Mouse (Mus musculus) limb, embryonic 12.5 days (tissue): Measurements from ENCODE around the gene Cpox. TPM values are rescaled to one million over a fixed set of nuclear protein-coding genes. Genes with fewer than 3 reads are reported as not detected.
"Not testable (repeated sequence)": the region's sequence is repeated elsewhere in the genome, so short reads cannot be mapped to it uniquely, and the experiment has no call there.

ENCODE experiments used
- ATAC-seq: fragments of 200-750 bp; cut with Nextera tagmentation; 2 replicates; pipeline ENCODE4 v1.8.0; 2017; ENCODE audit warnings: low read depth, moderate TSS enrichment; ENCODE audit not compliant: insufficient number of reproducible peaks, insufficient read depth, low FRiP score, low TSS enrichment
- H3K27ac ChIP-seq: fragments of 300-500 bp; sonication (generic); 2 replicates; pipeline ENCODE4 v1.5.1; 2016; ENCODE audit warnings: mild to moderate bottlenecking, moderate library complexity
- H3K27me3 ChIP-seq: fragments of 300-500 bp; sonication (generic); 2 replicates; pipeline ENCODE4 v1.6.1; 2016; ENCODE audit warnings: mild to moderate bottlenecking, moderate library complexity
- H3K36me3 ChIP-seq: fragments of 300-500 bp; sonication (generic); 2 replicates; pipeline ENCODE4 v1.6.1; 2016; ENCODE audit warnings: mild to moderate bottlenecking, moderate library complexity
- H3K4me1 ChIP-seq: fragments of 300-500 bp; sonication (generic); replicated peaks from 2 replicates; pipeline ENCODE4 v1.6.1; 2016
- H3K4me2 ChIP-seq: fragments of 300-500 bp; sonication (generic); 2 replicates; pipeline ENCODE4 v1.6.1; 2016; ENCODE audit warnings: mild to moderate bottlenecking, moderate library complexity
- H3K4me3 ChIP-seq: fragments of 300-500 bp; sonication (generic); replicated peaks from 2 replicates; pipeline ENCODE4 v1.5.1; 2016; ENCODE audit warnings: mild to moderate bottlenecking
- H3K9ac ChIP-seq: fragments of 300-500 bp; sonication (generic); replicated peaks from 2 replicates; pipeline ENCODE4 v1.6.1; 2016; ENCODE audit warnings: mild to moderate bottlenecking, moderate library complexity
- H3K9me3 ChIP-seq: fragments of 300-500 bp; sonication (generic); 2 replicates; pipeline ENCODE4 v1.6.1; 2016; ENCODE audit warnings: mild to moderate bottlenecking, moderate library complexity
- WGBS: fragments of 180-500 bp; shearing (Covaris S2); methylation state at CpG from one replicate; pipeline ENCODE4 v1.1.7; 2016; 5-methylcytosine and 5-hydroxymethylcytosine counted together
- polyA plus RNA-seq: library from polyadenylated mRNA; unstranded; fragments of >200 nt; fragmentation: Nextera tagmentation; extraction: Ambion mirVana; gene quantifications from 2 replicates; pipeline ENCODE4 v1.2.1, GENCODE M21; 2016

Cpox gene
- polyA plus RNA-seq, 1 experiment from 2014 or later, result 23.4 TPM

GRCm38 (mm10) chr16:58638689-58639175 is 31.4 kb upstream of the Cpox start, which contains the start of gene E330017A01Rik:
E330017A01Rik (minus strand) TSS chr16:58638739.
- H3K4me1 ChIP-seq, result 0 out of 2 replicates have a peak, but pooled peaks cover 3% of the 10 kb centered on the region
- no peak for ATAC-seq
- no peak within 1 kb of the TSS for H3K9ac ChIP-seq

GRCm38 (mm10) chr16:58649979-58650378 is 20.1 kb upstream of the Cpox start:
- 96% methylated on average over 10 of the region's 10 CpGs for WGBS
- Histone ChIP-seq H3K27me3 (no peaks in the 10 kb centered on the region), H3K27ac (no peak overlapping the region), H3K4me2 (no peak overlapping the region), H3K9ac (no peak overlapping the region), H3K36me3 (no peaks in the 10 kb centered on the region), H3K4me3 (no peak overlapping the region), H3K4me1 (no peaks in the 10 kb centered on the region), H3K9me3 (no peaks in the 10 kb centered on the region)
- no peak for ATAC-seq

More at GRCm38 (mm10) chr16:58638689-58639175, 31.4 kb upstream of the Cpox start, which contains the start of gene E330017A01Rik:
- H3K4me2 ChIP-seq, result no peak within 1 kb of the TSS
- H3K4me3 ChIP-seq, result no peak within 1 kb of the TSS
- no peak within 1 kb of the TSS for H3K27ac ChIP-seq
- H3K36me3 ChIP-seq, result no peaks in the 10 kb centered on the region
- no peaks in the 10 kb centered on the region for H3K27me3 ChIP-seq
- H3K9me3 ChIP-seq, result no peaks in the 10 kb centered on the region
- WGBS, result 89% methylated on average over 3 of the region's 3 CpGs

- Histone ChIP-seq H3K36me3 (no peaks in the 10 kb centered on the region), H3K4me1 (no peaks in the 10 kb centered on the region), H3K9ac (no peak overlapping the region), H3K9me3 (no peaks in the 10 kb centered on the region), H3K27me3 (no peaks in the 10 kb centered on the region), H3K27ac (no peak overlapping the region), H3K4me2 (no peak overlapping the region), H3K4me3 (no peak overlapping the region)
- ATAC-seq, result no peak
Observed at GRCm38 (mm10) chr16:58655751-58656150, 14.3 kb upstream of the Cpox start.

- no peaks in the 10 kb centered on the region for H3K9me3 ChIP-seq
- no peak overlapping the region for H3K9ac ChIP-seq
- H3K36me3 ChIP-seq, result no peaks in the 10 kb centered on the region
- H3K4me2 ChIP-seq, result no peak overlapping the region
- H3K4me3 ChIP-seq, result no peak overlapping the region
- H3K4me1 ChIP-seq, result no peaks in the 10 kb centered on the region
- H3K27me3 ChIP-seq, result no peaks in the 10 kb centered on the region
- no peak for ATAC-seq
- 83% methylated on average over 4 of the region's 4 CpGs for WGBS
- H3K27ac ChIP-seq, result no peak overlapping the region
Observed at GRCm38 (mm10) chr16:58656526-58656925, 13.6 kb upstream of the Cpox start.

GRCm38 (mm10) chr16:58658668-58659067 is 11.4 kb upstream of the Cpox start:
- Histone ChIP-seq H3K27me3 (no peaks in the 10 kb centered on the region), H3K9ac (no peak overlapping the region), H3K9me3 (no peaks in the 10 kb centered on the region), H3K4me3 (no peak overlapping the region), H3K4me1 (no peaks in the 10 kb centered on the region), H3K4me2 (no peak overlapping the region), H3K27ac (no peak overlapping the region), H3K36me3 (no peaks in the 10 kb centered on the region)
- no peak for ATAC-seq
- 92% methylated on average over 6 of the region's 6 CpGs for WGBS

- Histone ChIP-seq H3K4me3 (no peak overlapping the region), H3K9me3 (no peaks in the 10 kb centered on the region), H3K4me1 (no peaks in the 10 kb centered on the region), H3K27ac (no peak overlapping the region), H3K27me3 (no peaks in the 10 kb centered on the region), H3K4me2 (no peak overlapping the region), H3K9ac (no peak overlapping the region), H3K36me3 (no peaks in the 10 kb centered on the region)
- 75% methylated on average over 5 of the region's 5 CpGs for WGBS
- no peak; the same call in 1 of the 2 replicates for ATAC-seq
Observed at GRCm38 (mm10) chr16:58661826-58662225, 8.3 kb upstream of the Cpox start.

GRCm38 (mm10) chr16:58662287-58662791 is 7.8 kb upstream of the Cpox start:
- no peak for ATAC-seq
- H3K4me3 ChIP-seq, result no peak overlapping the region
- no peak overlapping the region for H3K27ac ChIP-seq
- no peaks in the 10 kb centered on the region for H3K36me3 ChIP-seq
- no peaks in the 10 kb centered on the region for H3K4me1 ChIP-seq
- no peak overlapping the region for H3K4me2 ChIP-seq
- no peak overlapping the region for H3K9ac ChIP-seq
- H3K27me3 ChIP-seq, result no peaks in the 10 kb centered on the region
- H3K9me3 ChIP-seq, result no peaks in the 10 kb centered on the region

GRCm38 (mm10) chr16:58663021-58663420 is 7.1 kb upstream of the Cpox start:
- ATAC-seq, result no peak

GRCm38 (mm10) chr16:58663816-58664215 is 6.3 kb upstream of the Cpox start:
- H3K9me3 ChIP-seq, result no peaks in the 10 kb centered on the region
- no peak for ATAC-seq
- no peak overlapping the region for H3K9ac ChIP-seq
- H3K27me3 ChIP-seq, result no peaks in the 10 kb centered on the region
- no peak overlapping the region for H3K4me3 ChIP-seq
- no peaks in the 10 kb centered on the region for H3K36me3 ChIP-seq
- WGBS, result 85% methylated on average over 2 of the region's 2 CpGs
- no peaks in the 10 kb centered on the region for H3K4me1 ChIP-seq
- H3K27ac ChIP-seq, result no peak overlapping the region
- H3K4me2 ChIP-seq, result no peak overlapping the region

More at GRCm38 (mm10) chr16:58663021-58663420, 7.1 kb upstream of the Cpox start:
- H3K27me3 ChIP-seq, result no peaks in the 10 kb centered on the region
- H3K9me3 ChIP-seq, result no peaks in the 10 kb centered on the region
- no peak overlapping the region for H3K27ac ChIP-seq
- H3K4me2 ChIP-seq, result no peak overlapping the region
- no peaks in the 10 kb centered on the region for H3K36me3 ChIP-seq
- 79% methylated on average over 5 of the region's 5 CpGs for WGBS
- no peaks in the 10 kb centered on the region for H3K4me1 ChIP-seq
- H3K4me3 ChIP-seq, result no peak overlapping the region
- no peak overlapping the region for H3K9ac ChIP-seq

GRCm38 (mm10) chr16:58665137-58665536 is 5.0 kb upstream of the Cpox start:
- not testable (repeated sequence) for H3K4me1 ChIP-seq, H3K27me3 ChIP-seq, H3K9ac ChIP-seq, H3K27ac ChIP-seq, ATAC-seq, H3K36me3 ChIP-seq, H3K4me3 ChIP-seq, H3K4me2 ChIP-seq, H3K9me3 ChIP-seq

- not testable (repeated sequence) for H3K4me1 ChIP-seq, H3K4me3 ChIP-seq, H3K9ac ChIP-seq, H3K27me3 ChIP-seq, ATAC-seq, H3K27ac ChIP-seq, H3K36me3 ChIP-seq, H3K4me2 ChIP-seq, H3K9me3 ChIP-seq
- WGBS, result 81% methylated on average over 3 of the region's 3 CpGs
Observed at GRCm38 (mm10) chr16:58666681-58667080, 3.4 kb upstream of the Cpox start.

- Histone ChIP-seq H3K4me2 (no peak overlapping the region), H3K4me3 (no peak overlapping the region), H3K27ac (no peak overlapping the region), H3K9ac (no peak overlapping the region), H3K36me3 (peaks cover 7% of the 10 kb centered on the region; the same call in 1 of the 2 replicates), H3K9me3 (no peaks in the 10 kb centered on the region), H3K27me3 (no peaks in the 10 kb centered on the region), H3K4me1 (peaks cover 7% of the 10 kb centered on the region)
- 87% methylated on average over 3 of the region's 3 CpGs for WGBS
- no peak for ATAC-seq
Observed at GRCm38 (mm10) chr16:58668586-58668985, 1.5 kb upstream of the Cpox start.
